Mouse (Mus musculus): ENCODE measurements around the gene Crat. TPM values are rescaled to one million over a fixed set of nuclear protein-coding genes. Genes with fewer than 3 reads are reported as not detected.

The Crat gene
- polyA plus RNA-seq, 1 experiment from 2014 or later: 24.4 TPM

DNA sequence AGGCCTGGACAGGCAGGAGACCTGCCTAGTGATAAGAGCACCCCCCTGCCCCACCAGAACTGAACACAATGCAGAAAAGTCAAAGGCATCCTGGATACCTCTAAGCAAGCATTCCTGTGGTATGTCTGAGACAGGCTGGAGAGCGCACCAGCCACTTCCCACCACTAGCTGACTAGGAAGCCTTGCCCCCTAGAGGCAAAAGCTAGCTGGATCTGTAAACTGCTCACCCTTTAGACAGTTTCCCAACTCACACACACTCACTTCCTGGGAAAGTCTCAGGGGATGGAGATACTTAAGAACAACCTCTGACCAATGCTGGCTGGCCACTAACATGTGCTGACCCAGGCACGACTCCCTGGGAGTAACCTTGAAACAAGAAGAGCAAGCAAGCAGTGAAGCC is 64.5 kb downstream of the Crat start:
- H3K27ac ChIP-seq: no peak overlapping the region
- no peaks in the 10 kb centered on the region for H3K27me3 ChIP-seq
- no peak overlapping the region for H3K9ac ChIP-seq (replicated peaks)
- peaks cover 83% of the 10 kb centered on the region for H3K36me3 ChIP-seq
- H3K4me3 ChIP-seq (replicated peaks): no peak overlapping the region
- H3K9me3 ChIP-seq: no peaks in the 10 kb centered on the region
- 80% methylated on average over 2 of the region's 2 CpGs for WGBS
- H3K4me2 ChIP-seq: no peak overlapping the region
- H3K4me1 ChIP-seq (replicated peaks): no peaks in the 10 kb centered on the region
- ATAC-seq (ENCODE audit: insufficient number of reproducible peaks, insufficient read depth, low FRiP score, low TSS enrichment, low read depth): no peak

Small RNA genes lying within 50 kb of the gene (microRNA-seq; reads per million reads assigned to microRNA genes)
- not detected for gene Gm47292

Other genes with a start within 250 kb of the Crat start
- gene Endog, start 244.3 kb downstream of the Crat start, polyA plus RNA-seq (2016; fragmentation: Nextera tagmentation; extraction: Ambion mirVana): 17.9 and 18.4 TPM in 2 replicates
- gene Spout1, start 237.4 kb downstream of the Crat start, polyA plus RNA-seq (2016; fragmentation: Nextera tagmentation; extraction: Ambion mirVana): 84.5 and 90.7 TPM in 2 replicates
- 8.2 and 8.7 TPM in 2 replicates for gene Kyat1, start 210.0 kb downstream of the Crat start, polyA plus RNA-seq (2016; fragmentation: Nextera tagmentation; extraction: Ambion mirVana)
- gene Lrrc8a, start 178.1 kb downstream of the Crat start, polyA plus RNA-seq (2016; fragmentation: Nextera tagmentation; extraction: Ambion mirVana): 33.5 and 37.5 TPM in 2 replicates
- 0.40 TPM in 1 of 2 replicates, not detected in the other for gene Gm28035, start 175.2 kb downstream of the Crat start, polyA plus RNA-seq (2016; fragmentation: Nextera tagmentation; extraction: Ambion mirVana)
- gene Phyhd1, start 149.6 kb downstream of the Crat start, polyA plus RNA-seq (2016; fragmentation: Nextera tagmentation; extraction: Ambion mirVana): 2.6 and 3.6 TPM in 2 replicates
- gene Gm28038, start 134.8 kb downstream of the Crat start, polyA plus RNA-seq (2016; fragmentation: Nextera tagmentation; extraction: Ambion mirVana): not detected in 2 replicates
- 27.7 and 28.7 TPM in 2 replicates for gene Dolk, start 129.5 kb downstream of the Crat start, polyA plus RNA-seq (2016; fragmentation: Nextera tagmentation; extraction: Ambion mirVana)
- gene Nup188, start 129.4 kb downstream of the Crat start, polyA plus RNA-seq (2016; fragmentation: Nextera tagmentation; extraction: Ambion mirVana): 32.0 and 41.4 TPM in 2 replicates
- 85.1 and 91.0 TPM in 2 replicates for gene Sh3glb2, start 56.5 kb downstream of the Crat start, polyA plus RNA-seq (2016; fragmentation: Nextera tagmentation; extraction: Ambion mirVana)
- gene Miga2, start 51.6 kb downstream of the Crat start, polyA plus RNA-seq (2016; fragmentation: Nextera tagmentation; extraction: Ambion mirVana): 26.9 and 30.6 TPM in 2 replicates
- 33.2 and 39.1 TPM in 2 replicates for gene Dolpp1, start 23.6 kb downstream of the Crat start, polyA plus RNA-seq (2016; fragmentation: Nextera tagmentation; extraction: Ambion mirVana)
- 154 and 155 TPM in 2 replicates for gene Ptpa, start 226 bp upstream of the Crat start, polyA plus RNA-seq (2016; fragmentation: Nextera tagmentation; extraction: Ambion mirVana)
- 3.6 and 4.5 TPM in 2 replicates for gene Ier5l, start 58.4 kb upstream of the Crat start, polyA plus RNA-seq (2016; fragmentation: Nextera tagmentation; extraction: Ambion mirVana)
- 0.63 and 1.7 TPM in 2 replicates for gene Cstad, start 179.2 kb upstream of the Crat start, polyA plus RNA-seq (2016; fragmentation: Nextera tagmentation; extraction: Ambion mirVana)

All from limb, embryonic 12.5 days (tissue).